Mouse (Mus musculus) kidney, postnatal 0 days (tissue): Measurements from ENCODE around the gene Gm13023. TPM values are rescaled to one million over a fixed set of nuclear protein-coding genes. Genes with fewer than 3 reads are reported as not detected.
"Not testable (repeated sequence)": the region's sequence is repeated elsewhere in the genome, so short reads cannot be mapped to it uniquely, and the experiment has no call there.

ENCODE experiments used
- ATAC-seq: fragments of 200-750 bp; cut with Nextera tagmentation; replicated peaks from 2 replicates; pipeline ENCODE4 v1.8.0; 2017; ENCODE audit warnings: low read depth, moderate number of reproducible peaks, moderate TSS enrichment, moderate library complexity; ENCODE audit not compliant: low FRiP score
- DNase-seq: peaks from one replicate; pipeline ENCODE4 v3.0.0-alpha.2; 2016; ENCODE audit warnings: low spot score
- H3K27ac ChIP-seq: fragments of 300-500 bp; sonication (generic); 2 replicates; pipeline ENCODE4 v1.5.1; 2014; ENCODE audit warnings: mild to moderate bottlenecking
- H3K27me3 ChIP-seq: fragments of 300-500 bp; sonication (generic); 2 replicates; pipeline ENCODE4 v1.6.1; 2014; ENCODE audit warnings: low read length, mixed read lengths; ENCODE audit not compliant: insufficient read depth
- H3K36me3 ChIP-seq: fragments of 300-500 bp; sonication (generic); 2 replicates; pipeline ENCODE4 v1.6.1; 2014; ENCODE audit warnings: low read length, mixed read lengths; ENCODE audit not compliant: insufficient read depth
- H3K4me1 ChIP-seq: fragments of 300-500 bp; sonication (generic); replicated peaks from 2 replicates; pipeline ENCODE4 v1.6.1; 2014; ENCODE audit warnings: antibody characterized with exemption, low read length, mixed read lengths; ENCODE audit not compliant: insufficient read depth
- H3K4me2 ChIP-seq: fragments of 300-500 bp; sonication (generic); 2 replicates; pipeline ENCODE4 v1.6.1; 2014; ENCODE audit warnings: mild to moderate bottlenecking, low read length, moderate library complexity, mixed read lengths
- H3K4me3 ChIP-seq: fragments of 300-500 bp; sonication (generic); replicated peaks from 2 replicates; pipeline ENCODE4 v1.5.1; 2014; ENCODE audit warnings: low read depth, low read length
- H3K9ac ChIP-seq: fragments of 300-500 bp; sonication (generic); 2 replicates; pipeline ENCODE4 v1.6.1; 2014; ENCODE audit warnings: low read depth, low read length
- H3K9me3 ChIP-seq: fragments of 300-500 bp; sonication (generic); replicated peaks from 2 replicates; pipeline ENCODE4 v1.6.1; 2016; ENCODE audit warnings: low read length, inconsistent platforms, mixed read lengths
- CTCF ChIP-seq: IDR thresholded peaks from 2 replicates; pipeline ENCODE4 v1.5.1; 2016; ENCODE audit warnings: antibody characterized with exemption, low read depth, mild to moderate bottlenecking, moderate library complexity
- WGBS: fragments of 180-500 bp; shearing (Covaris S2); extraction: QIAGEN DNeasy Blood & Tissue Kit; methylation state at CpG from one replicate; pipeline ENCODE4 v1.1.7; 2014; 5-methylcytosine and 5-hydroxymethylcytosine counted together
- polyA plus RNA-seq: library from polyadenylated mRNA; unstranded; fragments of >200 nt; fragmentation: Nextera tagmentation; extraction: Ambion mirVana; gene quantifications from 2 replicates; pipeline ENCODE4 v1.2.1, GENCODE M21; 2015

Gene Gm13023
- not detected in 2 replicates for polyA plus RNA-seq

- not testable (repeated sequence) for H3K4me3 ChIP-seq, H3K4me1 ChIP-seq, H3K27me3 ChIP-seq, H3K27ac ChIP-seq, H3K9me3 ChIP-seq, ATAC-seq, H3K9ac ChIP-seq, DNase-seq, H3K36me3 ChIP-seq, H3K4me2 ChIP-seq
- 90% methylated on average over 3 of the region's 3 CpGs for WGBS
These were observed at the start of gene Gm13023 for GRCm38 (mm10) chr4:143789052-143789451. TSS of gene Gm13023 (plus strand) at chr4:143789352.

DNA sequence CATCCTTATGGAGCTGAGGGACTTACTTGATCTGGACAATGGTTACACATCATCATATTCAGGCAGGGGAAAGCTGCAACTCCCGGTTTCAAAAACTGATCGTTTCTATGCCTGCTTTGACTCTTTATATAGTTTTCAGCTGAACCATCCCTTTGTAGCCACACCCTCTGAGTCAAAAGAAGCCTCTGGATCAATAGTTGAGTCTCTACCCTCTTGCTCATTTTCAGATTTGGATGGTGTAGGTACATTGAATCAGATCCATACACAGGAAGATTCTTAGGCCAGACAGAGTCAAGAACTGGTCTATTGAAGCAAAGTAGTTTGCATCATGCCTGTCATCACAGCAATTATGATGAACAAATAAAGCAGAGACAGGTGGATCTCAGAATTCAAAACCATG, 26.8 kb downstream of the Gm13023 start, which contains the start of gene Gm13084:
TSS of gene Gm13084 (minus strand) at position 101 of the 400 bp plus-strand sequence.
- H3K36me3 ChIP-seq = no peaks in the 10 kb centered on the region
- H3K4me2 ChIP-seq = no peak within 1 kb of the TSS
- TF ChIP-seq CTCF = no peak
- no peak within 1 kb of the TSS for H3K4me3 ChIP-seq
- H3K9me3 ChIP-seq = no peaks in the 10 kb centered on the region
- no peak within 1 kb of the TSS for H3K27ac ChIP-seq
- ATAC-seq = no peak
- H3K27me3 ChIP-seq = no peaks in the 10 kb centered on the region
- no peaks in the 10 kb centered on the region for H3K4me1 ChIP-seq
- no peak for DNase-seq
- WGBS = 77% methylated on average over 2 of the region's 2 CpGs
- H3K9ac ChIP-seq = no peak within 1 kb of the TSS

Other genes starting within 250 kb of the Gm13023 start
- not detected in 2 replicates for gene BC080695, start 237.7 kb upstream of the Gm13023 start, polyA plus RNA-seq
- gene Gm13057, start 237.6 kb upstream of the Gm13023 start, polyA plus RNA-seq = not detected in 2 replicates
- not detected in 2 replicates for gene Gm13083, start 174.3 kb upstream of the Gm13023 start, polyA plus RNA-seq
- not detected in 2 replicates for gene Gm13088, start 132.1 kb upstream of the Gm13023 start, polyA plus RNA-seq
- gene Gm13089, start 86.6 kb upstream of the Gm13023 start, polyA plus RNA-seq = not detected in 2 replicates
- gene Gm13078, start 69.9 kb upstream of the Gm13023 start, polyA plus RNA-seq = not detected in 2 replicates
- gene Gm13084, start 26.7 kb downstream of the Gm13023 start, polyA plus RNA-seq = not detected in 2 replicates
- gene Gm13103, start 57.1 kb downstream of the Gm13023 start, polyA plus RNA-seq = not detected in 2 replicates
- gene Pramef6, start 111.0 kb downstream of the Gm13023 start, polyA plus RNA-seq = not detected in 2 replicates
- not detected in 2 replicates for gene Pramef25, start 161.7 kb downstream of the Gm13023 start, polyA plus RNA-seq
- gene Gm13101, start 177.6 kb downstream of the Gm13023 start, polyA plus RNA-seq = not detected in 2 replicates
- gene Pramef17, start 205.0 kb downstream of the Gm13023 start, polyA plus RNA-seq = not detected in 2 replicates